Mouse (Mus musculus) lung, adult 2 months (tissue): ENCODE results near the gene Sec24b.

ENCODE experiments used
- CTCF ChIP-seq: fragments of 200-500 bp; IDR thresholded peaks from 2 replicates; pipeline ENCODE4 v1.5.1; 2011; ENCODE audit warnings: mild to moderate bottlenecking, low read length, control low read depth; ENCODE audit not compliant: insufficient read depth
- POLR2A ChIP-seq: fragments of 200-500 bp; IDR thresholded peaks from 2 replicates; pipeline ENCODE4 v1.6.1; 2011; ENCODE audit warnings: low read depth, mild to moderate bottlenecking, control low read depth, low read length, borderline replicate concordance; ENCODE audit errors: extremely low read depth

DNA sequence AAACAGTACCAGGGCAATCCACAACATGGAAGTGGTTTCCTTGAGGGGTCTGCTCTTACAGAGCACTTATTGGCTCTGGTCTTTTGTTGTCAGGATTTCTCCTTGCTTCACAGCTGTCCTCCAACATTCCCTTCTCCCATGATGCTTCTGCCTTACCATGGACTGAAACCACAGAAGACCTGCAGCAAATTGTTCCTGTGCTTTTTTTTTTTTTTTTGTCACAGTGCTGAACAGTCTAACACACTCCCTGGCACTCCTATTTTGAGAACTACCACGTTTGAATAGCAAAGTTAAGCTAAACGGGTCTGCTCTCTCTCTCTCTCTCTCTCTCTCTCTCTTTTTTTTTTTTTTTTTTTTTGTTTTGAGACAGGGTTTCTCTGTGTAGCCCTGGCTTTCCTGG is 10.6 kb upstream of the Sec24b start:
- TF ChIP-seq CTCF (no peak), POLR2A (no peak)
